Mouse (Mus musculus) embryonic fibroblast, embryonic 13.5 days (primary cell): ENCODE data around the gene Prdm1. TPM values are rescaled to one million over a fixed set of nuclear protein-coding genes. Genes with fewer than 3 reads are reported as not detected.

ENCODE experiments used
- H3K27ac ChIP-seq: 2 replicates; pipeline ENCODE4 v1.5.1; 2012; ENCODE audit warnings: low read length, control low read depth, inconsistent platforms; ENCODE audit not compliant: insufficient read depth
- H3K4me1 ChIP-seq: 2 replicates; pipeline ENCODE4 v1.6.1; 2011; ENCODE audit warnings: low read length; ENCODE audit not compliant: control insufficient read depth, insufficient read depth
- H3K4me3 ChIP-seq: 2 replicates; pipeline ENCODE4 v1.5.1; 2011; ENCODE audit warnings: mild to moderate bottlenecking, control low read depth, low read length; ENCODE audit not compliant: insufficient read depth
- CTCF ChIP-seq: IDR thresholded peaks from 2 replicates; pipeline ENCODE4 v1.5.1; 2011; ENCODE audit warnings: mild to moderate bottlenecking, control low read depth, low read length, moderate library complexity, borderline replicate concordance; ENCODE audit not compliant: insufficient read depth
- POLR2A ChIP-seq: IDR thresholded peaks from 2 replicates; pipeline ENCODE4 v1.6.1; 2011; ENCODE audit warnings: low read depth, mild to moderate bottlenecking, control low read depth, low read length, moderate library complexity
- polyA plus RNA-seq: library from polyadenylated mRNA; stranded (reverse); fragments of >200 nt; gene quantifications from 2 replicates; pipeline ENCODE4 v1.2.4, GENCODE M21; 2011; ENCODE audit warnings: low read depth; ENCODE audit not compliant: missing spikeins, insufficient read length

The Prdm1 gene
- polyA plus RNA-seq, 1 experiment = 2.8 TPM

- TF ChIP-seq POLR2A (no peak), CTCF (no peak)
- Histone ChIP-seq H3K4me3 (no peak overlapping the region), H3K27ac (no peak overlapping the region), H3K4me1 (no peaks in the 10 kb centered on the region)
These were observed 52.9 kb downstream of the Prdm1 start for GRCm38 (mm10) chr10:44475376-44475775.

GRCm38 (mm10) chr10:44474256-44474655, 54.0 kb downstream of the Prdm1 start:
- no peak for TF ChIP-seq POLR2A
- TF ChIP-seq CTCF = no peak
- no peak overlapping the region for H3K27ac ChIP-seq
- H3K4me1 ChIP-seq = no peaks in the 10 kb centered on the region

GRCm38 (mm10) chr10:44465618-44466017, 62.7 kb downstream of the Prdm1 start:
- H3K4me3 ChIP-seq = no peak overlapping the region
- H3K4me1 ChIP-seq = no peaks in the 10 kb centered on the region; the same call in 1 of the 2 replicates
- no peak overlapping the region for H3K27ac ChIP-seq
- no peak for TF ChIP-seq CTCF
- TF ChIP-seq POLR2A = no peak

More at GRCm38 (mm10) chr10:44474256-44474655, 54.0 kb downstream of the Prdm1 start:
- H3K4me3 ChIP-seq = no peak overlapping the region

GRCm38 (mm10) chr10:44464563-44464962, 63.7 kb downstream of the Prdm1 start:
- H3K4me1 ChIP-seq = peaks cover 3% of the 10 kb centered on the region; the same call in 1 of the 2 replicates
- TF ChIP-seq CTCF = no peak
- no peak for TF ChIP-seq POLR2A
- no peak overlapping the region for H3K4me3 ChIP-seq

GRCm38 (mm10) chr10:44463856-44464255, 64.4 kb downstream of the Prdm1 start:
- no peak for TF ChIP-seq POLR2A
- TF ChIP-seq CTCF = no peak
- Histone ChIP-seq H3K4me1 (peaks cover 6% of the 10 kb centered on the region), H3K27ac (no peak overlapping the region), H3K4me3 (no peak overlapping the region)

More at GRCm38 (mm10) chr10:44464563-44464962, 63.7 kb downstream of the Prdm1 start:
- H3K27ac ChIP-seq = no peak overlapping the region

- H3K4me1 ChIP-seq = peaks cover 6% of the 10 kb centered on the region
These were observed 66.0 kb downstream of the Prdm1 start for GRCm38 (mm10) chr10:44462351-44462750.

GRCm38 (mm10) chr10:44461063-44461462, 67.2 kb downstream of the Prdm1 start:
- no peak overlapping the region for H3K4me3 ChIP-seq
- no peak for TF ChIP-seq POLR2A
- TF ChIP-seq CTCF = no peak

More at GRCm38 (mm10) chr10:44462351-44462750, 66.0 kb downstream of the Prdm1 start:
- Histone ChIP-seq H3K27ac (peak overlapping the region; percentile 54; the same call in 1 of the 2 replicates), H3K4me3 (no peak overlapping the region)
- TF ChIP-seq POLR2A (no peak), CTCF (no peak)

GRCm38 (mm10) chr10:44460095-44460810, 68.0 kb downstream of the Prdm1 start:
- TF ChIP-seq POLR2A = no peak
- no peak for TF ChIP-seq CTCF
- Histone ChIP-seq H3K4me3 (no peak overlapping the region), H3K27ac (peak overlapping the region; percentile 6; the same call in 1 of the 2 replicates), H3K4me1 (peaks cover 6% of the 10 kb centered on the region)

More at GRCm38 (mm10) chr10:44461063-44461462, 67.2 kb downstream of the Prdm1 start:
- H3K4me1 ChIP-seq = peaks cover 6% of the 10 kb centered on the region
- H3K27ac ChIP-seq = no peak overlapping the region

GRCm38 (mm10) chr10:44459321-44460000, 68.8 kb downstream of the Prdm1 start:
- Histone ChIP-seq H3K27ac (no peak overlapping the region), H3K4me1 (peaks cover 6% of the 10 kb centered on the region), H3K4me3 (no peak overlapping the region)
- TF ChIP-seq POLR2A (no peak), CTCF (no peak)
